Comparison of ENCODE assay signal across 8 mouse cellular contexts in the genomic region with DNA sequence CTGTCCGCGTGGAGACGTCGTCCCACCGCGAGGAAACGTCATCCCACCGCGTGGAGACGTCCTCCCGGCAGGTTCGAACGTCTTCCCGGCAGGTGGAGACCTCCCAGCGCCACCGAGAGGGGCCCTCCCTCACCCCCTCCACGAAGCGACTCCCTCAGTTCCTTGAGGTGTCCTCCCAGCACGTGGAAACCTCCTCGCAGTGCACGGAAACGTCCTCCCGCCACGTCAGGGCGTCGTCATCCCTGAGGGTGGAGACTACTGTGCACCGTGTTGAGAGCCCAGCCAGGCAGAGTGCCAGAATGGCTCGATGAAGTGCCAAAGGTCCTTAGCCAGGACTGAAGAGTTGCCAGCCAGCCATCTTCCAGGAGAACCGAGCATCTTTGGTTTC. TPM values are rescaled to one million over a fixed set of nuclear protein-coding genes. Genes with fewer than 3 reads are reported as not detected.
DNase-seq lines count a peak whose midpoint lies in the region; ATAC-seq and TF ChIP-seq lines count a peak whose summit lies in the region.

Med31 (minus strand) TSS at position 183 of the 388 bp plus-strand sequence.

- H3K4me1 ChIP-seq in neural tube, embryonic 11.5 days (ENCODE audit: control insufficient read depth, insufficient read depth, low read length), result 0 out of 2 replicates have a peak, but pooled peaks cover 3% of the 10 kb centered on the region
- peaks cover 11% of the 10 kb centered on the region; the same call in 1 of the 2 replicates for H3K4me1 ChIP-seq in embryonic facial prominence, embryonic 12.5 days
- peaks cover 4% of the 10 kb centered on the region; the same call in 1 of the 2 replicates for H3K4me1 ChIP-seq in limb, embryonic 14.5 days (ENCODE audit: control insufficient read depth, insufficient read depth, low read length)
- peaks cover 30% of the 10 kb centered on the region for H3K4me1 ChIP-seq in midbrain, embryonic 15.5 days
- peaks cover 2% of the 10 kb centered on the region; the same call in 1 of the 2 replicates for H3K4me1 ChIP-seq in spleen, adult 2 months (ENCODE audit: control insufficient read depth, insufficient read depth, insufficient read length)

- ATAC-seq in neural tube, embryonic 11.5 days (ENCODE audit: insufficient read depth, low FRiP score, low TSS enrichment), result peak; percentile 71
- ATAC-seq in embryonic facial prominence, embryonic 12.5 days (ENCODE audit: insufficient number of reproducible peaks, insufficient read depth, low FRiP score, low TSS enrichment), result peak; percentile 71
- peak; percentile 67 for ATAC-seq in limb, embryonic 14.5 days (ENCODE audit: low FRiP score, low read depth)
- ATAC-seq in midbrain, embryonic 15.5 days (replicated peaks), result peak; percentile 92

- 0 out of 2 replicates have a peak, but pooled peaks have one; percentile 16 for TF ChIP-seq POLR2A in limb, embryonic 14.5 days (IDR thresholded peaks at IDR 0.05; ENCODE audit: borderline replicate concordance, extremely low read depth, insufficient read depth, insufficient read length)
- TF ChIP-seq POLR2A in spleen, adult 2 months (IDR thresholded peaks at IDR 0.05; ENCODE audit: low read depth, low read length), result no peak

- TF ChIP-seq CTCF in spleen, adult 2 months (IDR thresholded peaks at IDR 0.05; ENCODE audit: extremely low read depth, insufficient read depth, insufficient read length, insufficient replicate concordance), result no peak

- H3K9ac ChIP-seq in neural tube, embryonic 11.5 days (ENCODE audit: low read length), result peak within 1 kb of the TSS; percentile 72
- peak within 1 kb of the TSS; percentile 79 for H3K9ac ChIP-seq in embryonic facial prominence, embryonic 12.5 days
- H3K9ac ChIP-seq in limb, embryonic 14.5 days (ENCODE audit: low read depth, low read length, severe bottlenecking), result peak within 1 kb of the TSS; percentile 69
- H3K9ac ChIP-seq in midbrain, embryonic 15.5 days, result peak within 1 kb of the TSS; percentile 83

- WGBS in neural tube, embryonic 11.5 days, result 4% methylated on average over 29 of the region's 29 CpGs
- WGBS in embryonic facial prominence, embryonic 12.5 days, result 5% methylated on average over 28 of the region's 29 CpGs
- WGBS in limb, embryonic 14.5 days, result 3% methylated on average over 29 of the region's 29 CpGs
- WGBS in midbrain, embryonic 15.5 days, result 2% methylated on average over 29 of the region's 29 CpGs
- WGBS in spleen, adult 2 months, result under 1% methylated on average over 28 of the region's 29 CpGs

- no peaks in the 10 kb centered on the region for H3K9me3 ChIP-seq in neural tube, embryonic 11.5 days (ENCODE audit: control insufficient read depth, low read length)
- no peaks in the 10 kb centered on the region for H3K9me3 ChIP-seq in embryonic facial prominence, embryonic 12.5 days
- H3K9me3 ChIP-seq in limb, embryonic 14.5 days (ENCODE audit: control insufficient read depth, low read length), result no peaks in the 10 kb centered on the region
- H3K9me3 ChIP-seq in midbrain, embryonic 15.5 days, result no peaks in the 10 kb centered on the region

- H3K36me3 ChIP-seq in neural tube, embryonic 11.5 days (ENCODE audit: control insufficient read depth, insufficient read depth, low read length), result 0 out of 2 replicates have a peak, but pooled peaks cover 2% of the 10 kb centered on the region
- peaks cover 14% of the 10 kb centered on the region for H3K36me3 ChIP-seq in embryonic facial prominence, embryonic 12.5 days
- peaks cover 24% of the 10 kb centered on the region for H3K36me3 ChIP-seq in limb, embryonic 14.5 days (ENCODE audit: control insufficient read depth, insufficient read depth, low read length)
- peaks cover 10% of the 10 kb centered on the region for H3K36me3 ChIP-seq in midbrain, embryonic 15.5 days (replicated peaks)
- H3K36me3 ChIP-seq in spleen, adult 2 months (ENCODE audit: control insufficient read depth, insufficient read depth, low read length), result peaks cover 2% of the 10 kb centered on the region; the same call in 1 of the 2 replicates

- no peaks in the 10 kb centered on the region for H3K27me3 ChIP-seq in neural tube, embryonic 11.5 days (ENCODE audit: control insufficient read depth, insufficient read depth, low read length)
- H3K27me3 ChIP-seq in embryonic facial prominence, embryonic 12.5 days, result no peaks in the 10 kb centered on the region
- no peaks in the 10 kb centered on the region for H3K27me3 ChIP-seq in limb, embryonic 14.5 days (ENCODE audit: control insufficient read depth, insufficient read depth, low read length)
- no peaks in the 10 kb centered on the region for H3K27me3 ChIP-seq in midbrain, embryonic 15.5 days (replicated peaks)
- H3K27me3 ChIP-seq in spleen, adult 2 months (ENCODE audit: control insufficient read depth, insufficient read depth, low read length), result no peaks in the 10 kb centered on the region

- peak within 1 kb of the TSS; percentile 4 for H3K27ac ChIP-seq in neural tube, embryonic 11.5 days (ENCODE audit: low read depth, low read length)
- H3K27ac ChIP-seq in embryonic facial prominence, embryonic 12.5 days, result peak within 1 kb of the TSS; percentile 50; the same call in 1 of the 2 replicates
- peak within 1 kb of the TSS; percentile 65 for H3K27ac ChIP-seq in limb, embryonic 14.5 days (replicated peaks; ENCODE audit: low read depth, low read length)
- H3K27ac ChIP-seq in midbrain, embryonic 15.5 days, result peak within 1 kb of the TSS; percentile 85
- peak within 1 kb of the TSS; percentile 65 for H3K27ac ChIP-seq in spleen, adult 2 months (ENCODE audit: insufficient read depth, low read length)

- peak within 1 kb of the TSS; percentile 85 for H3K4me3 ChIP-seq in neural tube, embryonic 11.5 days (ENCODE audit: low read depth, low read length)
- H3K4me3 ChIP-seq in embryonic facial prominence, embryonic 12.5 days, result peak within 1 kb of the TSS; percentile 90
- peak within 1 kb of the TSS; percentile 83 for H3K4me3 ChIP-seq in limb, embryonic 14.5 days (replicated peaks; ENCODE audit: low read length)
- H3K4me3 ChIP-seq in midbrain, embryonic 15.5 days, result peak within 1 kb of the TSS; percentile 84
- peak within 1 kb of the TSS; percentile 78 for H3K4me3 ChIP-seq in spleen, adult 2 months (ENCODE audit: extremely low read depth, insufficient read depth, insufficient read length)

- peak; percentile 59 for DNase-seq in neural tube, embryonic 11.5 days (ENCODE audit: low spot score)
- DNase-seq in neural tube, embryonic 10.5 days (ENCODE audit: extremely low spot score, low spot score), result no peak
- DNase-seq in heart, adult 8-10 months (ENCODE audit: low spot score), result peak; percentile 68
- DNase-seq in kidney, adult 8-10 months, result peak; percentile 88 to 90
- peak; percentile 60 for DNase-seq in limb, embryonic 14.5 days (ENCODE audit: low spot score)
- DNase-seq in spleen, adult 2 months (ENCODE audit: low read depth in 1 of 2, low spot score in 2 of 2), result peak; percentile 66 to 67

- peak within 1 kb of the TSS; percentile 97 for H3K4me2 ChIP-seq in neural tube, embryonic 11.5 days (ENCODE audit: low read depth)
- H3K4me2 ChIP-seq in embryonic facial prominence, embryonic 12.5 days (replicated peaks), result peak within 1 kb of the TSS; percentile 93
- peak within 1 kb of the TSS; percentile 87 for H3K4me2 ChIP-seq in limb, embryonic 14.5 days (replicated peaks; ENCODE audit: low read depth, low read length, severe bottlenecking)
- H3K4me2 ChIP-seq in midbrain, embryonic 15.5 days, result peak within 1 kb of the TSS; percentile 82

RNA-seq across cellular contexts. Expression of gene Med31, which starts in this region (rescaled TPM):
- 50.3 and 51.0 TPM in 2 replicates for polyA plus RNA-seq in neural tube, embryonic 11.5 days (2014; fragmentation: Nextera tagmentation; extraction: Ambion mirVana)
- polyA plus RNA-seq in embryonic facial prominence, embryonic 12.5 days (2016; fragmentation: Nextera tagmentation; extraction: Ambion mirVana), result 47.0 and 48.8 TPM in 2 replicates
- 10 to 100 TPM in 1 of 4 experiments, 1 to 10 TPM in 3; 8.8 to 11.5 (median 9.6) TPM for total RNA-seq in heart, adult 8-10 months (2022)
- polyA plus RNA-seq in limb, embryonic 14.5 days (2012; rRNA removed), result 32.9 and 33.2 TPM in 2 replicates
- 39.0 and 46.2 TPM in 2 replicates for polyA plus RNA-seq in limb, embryonic 14.5 days (2014; fragmentation: Nextera tagmentation; extraction: Ambion mirVana)
- 53.5 and 57.1 TPM in 2 replicates for polyA plus RNA-seq in midbrain, embryonic 15.5 days (2015; fragmentation: Nextera tagmentation; extraction: Ambion mirVana)
- polyA plus RNA-seq in spleen, adult 2 months (2012; rRNA removed), result 3.0 and 3.3 TPM in 2 replicates

Comparison
In these comparisons a context has a peak if more than half of its experiments do, and no peak if none do; other contexts are left out.
1. H3K27ac ChIP-seq: peak in every context shown above with its lines; median percentile 85 in midbrain, embryonic 15.5 days; 65 in limb, embryonic 14.5 days; 65 in spleen, adult 2 months; 50 in embryonic facial prominence, embryonic 12.5 days; 4 in neural tube, embryonic 11.5 days.